Mouse (Mus musculus) CD4-positive naive resting alpha-beta T cell, adult 76 days (primary cell): ENCODE measurements around the gene Atxn2l. TPM values are rescaled to one million over a fixed set of nuclear protein-coding genes. Genes with fewer than 3 reads are reported as not detected.

Experiments used
- total RNA-seq: library from RNA; stranded (reverse); gene quantifications from one replicate; pipeline ENCODE4 v1.2.4, GENCODE M21; 2023

The Atxn2l gene
- 217 TPM for total RNA-seq

DNA sequence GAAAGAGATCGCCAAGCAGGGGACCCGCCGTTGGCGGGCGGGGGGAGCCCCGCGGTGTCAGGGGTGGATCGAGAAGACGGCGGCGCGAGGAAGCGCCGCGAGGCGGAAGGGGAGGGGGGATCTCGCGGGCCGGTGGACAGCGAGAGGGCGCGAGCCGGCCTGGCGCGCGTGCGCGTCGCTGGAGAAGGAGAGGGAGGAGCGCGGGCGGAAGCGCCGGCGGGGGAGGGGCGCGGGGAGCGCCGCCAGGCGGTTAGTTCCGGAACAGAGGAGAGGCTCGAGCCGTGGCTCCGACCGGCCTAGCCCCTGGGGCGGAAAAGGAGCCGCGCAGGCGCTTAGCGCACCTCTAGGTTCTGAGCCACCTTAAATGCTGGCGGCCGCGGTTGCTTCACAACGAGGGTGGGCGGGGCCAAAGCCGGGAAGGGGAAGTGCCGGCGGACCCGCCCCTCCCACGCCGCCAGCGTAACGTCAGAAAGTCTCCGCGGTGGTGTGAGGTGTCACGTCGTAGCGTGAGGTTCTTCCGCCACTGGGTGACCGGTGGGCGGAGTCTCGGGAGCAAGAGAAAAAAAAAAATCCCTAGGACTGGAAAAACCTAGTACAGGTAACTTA lies at the start of gene Atxn2l:
TSS of gene Atxn2l (minus strand) at position 165 of the 606 bp plus-strand sequence.

DNA sequence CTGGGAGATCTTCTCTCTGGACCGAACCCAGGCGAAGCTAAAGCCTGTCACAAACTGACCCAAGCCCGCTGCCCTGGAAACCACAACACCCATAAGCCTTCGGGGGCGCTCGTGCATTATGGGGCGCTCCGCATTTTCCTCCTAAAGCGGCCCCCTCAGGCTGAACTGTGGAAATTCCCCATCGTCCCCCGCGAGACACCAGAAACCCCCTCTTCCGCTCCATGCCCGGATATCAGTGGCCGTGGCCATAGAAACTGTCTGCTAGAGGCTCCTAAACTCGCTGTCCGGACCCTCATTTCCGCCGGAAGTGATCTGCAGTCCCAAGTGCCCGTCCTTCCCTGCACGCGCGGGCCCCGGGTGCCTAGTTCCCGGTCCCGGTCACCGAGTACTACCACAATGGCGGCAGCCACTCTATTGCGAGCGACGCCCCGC lies 16.2 kb downstream of the Atxn2l start, which contains the start of gene Tufm:
TSS of gene Tufm (plus strand) at position 310 of the 432 bp plus-strand sequence.

DNA sequence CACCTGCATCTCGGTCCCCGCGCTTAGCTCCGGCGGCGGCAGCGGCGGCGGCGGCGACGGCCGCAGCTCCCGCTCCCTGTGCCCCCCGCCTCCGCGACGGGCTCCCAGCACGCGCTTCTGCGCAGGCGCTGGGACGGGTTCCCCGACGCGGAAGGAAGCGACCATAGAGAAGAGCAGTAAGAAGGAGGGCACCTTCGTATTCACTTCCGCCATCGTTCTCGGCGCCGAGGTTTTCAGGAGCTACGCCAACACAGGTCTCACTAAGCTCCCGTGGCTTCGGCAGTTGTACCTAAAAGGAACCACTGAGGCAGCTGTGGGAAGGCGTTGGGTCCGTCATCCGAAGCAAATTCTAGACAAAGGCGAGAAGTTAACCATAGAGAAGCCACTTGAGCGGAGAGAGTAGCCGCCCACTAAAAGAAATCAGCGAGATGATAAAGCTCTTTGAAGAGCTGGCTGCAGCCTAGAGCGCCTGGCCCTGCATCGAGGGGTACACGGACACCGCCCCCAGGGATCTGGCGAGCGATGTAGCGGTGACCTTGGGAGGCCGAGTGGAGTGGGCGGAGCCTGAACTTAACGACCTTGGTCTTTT lies 28.1 kb downstream of the Atxn2l start, which contains the start of gene Sh2b1:
TSS of gene Sh2b1 (minus strand) at position 432 of the 589 bp plus-strand sequence.

DNA sequence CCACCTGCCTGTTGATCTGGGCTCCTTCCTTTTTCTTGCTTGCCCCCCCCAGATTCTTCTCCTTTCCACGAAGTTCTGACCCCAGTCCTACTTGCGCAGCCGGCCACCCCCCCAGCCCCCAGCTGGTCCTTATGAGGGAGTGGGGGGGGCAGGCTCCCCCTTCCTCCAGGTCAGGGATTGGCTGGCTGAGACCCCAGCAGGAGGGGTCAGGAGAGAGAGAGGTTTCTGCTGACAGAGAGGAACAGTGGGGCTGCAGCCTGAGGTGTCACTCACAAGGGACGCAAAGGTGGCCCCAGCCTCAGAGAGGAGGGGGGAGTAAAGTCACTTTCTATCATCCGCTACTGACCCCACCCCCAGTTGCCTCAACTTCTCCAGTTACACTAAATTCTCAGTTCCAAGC lies 40.2 kb downstream of the Atxn2l start, which contains the start of gene Atp2a1:
TSS of gene Atp2a1 (minus strand) at position 105 of the 400 bp plus-strand sequence.

Other genes starting within 250 kb of the Atxn2l start
- 43.1 TPM for gene Sbk1, start 230.8 kb downstream of the Atxn2l start, total RNA-seq
- 637 TPM for gene Lat, start 133.9 kb downstream of the Atxn2l start, total RNA-seq
- 56.5 TPM for gene Spns1, start 126.0 kb downstream of the Atxn2l start, total RNA-seq
- 17.0 TPM for gene Nfatc2ip, start 106.7 kb downstream of the Atxn2l start, total RNA-seq
- gene Cd19, start 88.5 kb downstream of the Atxn2l start, total RNA-seq: 69.0 TPM
- 44.7 TPM for gene Rabep2, start 74.7 kb downstream of the Atxn2l start, total RNA-seq
- gene Atp2a1, start 40.3 kb downstream of the Atxn2l start, total RNA-seq: 1.1 TPM
- 78.7 TPM for gene Sh2b1, start 28.0 kb downstream of the Atxn2l start, total RNA-seq
- gene Tufm, start 16.1 kb downstream of the Atxn2l start, total RNA-seq: 39.3 TPM
- 106 TPM for gene Eif3c, start 63.0 kb upstream of the Atxn2l start, total RNA-seq
- gene Apobr, start 81.5 kb upstream of the Atxn2l start, total RNA-seq: 4.6 TPM
- gene Cln3, start 82.4 kb upstream of the Atxn2l start, total RNA-seq: 90.5 TPM
- not detected for gene Il27, start 91.5 kb upstream of the Atxn2l start, total RNA-seq
- gene Nupr1, start 127.4 kb upstream of the Atxn2l start, total RNA-seq: not detected
- gene Sgf29, start 145.9 kb upstream of the Atxn2l start, total RNA-seq: 58.8 TPM
- 0.59 TPM for gene Sult1a1, start 173.0 kb upstream of the Atxn2l start, total RNA-seq
- 127 TPM for gene Bola2, start 192.0 kb upstream of the Atxn2l start, total RNA-seq
- 6.8 TPM for gene Slx1b, start 192.3 kb upstream of the Atxn2l start, total RNA-seq
- gene Coro1a, start 204.3 kb upstream of the Atxn2l start, total RNA-seq: 1,152 TPM